Mouse (Mus musculus) cortical plate, adult 2 months (tissue): ENCODE measurements around the gene Mfsd12. TPM values are rescaled to one million over a fixed set of nuclear protein-coding genes. Genes with fewer than 3 reads are reported as not detected.
A peak's percentile ranks its signal among the peaks of the same experiment; 100 is the strongest.

Experiments used
- H3K27ac ChIP-seq: fragments of 200-500 bp; 2 replicates; pipeline ENCODE4 v1.5.1; 2012; ENCODE audit warnings: low read length, control low read depth, inconsistent platforms; ENCODE audit not compliant: insufficient read depth
- H3K4me1 ChIP-seq: fragments of 200-500 bp; 2 replicates; pipeline ENCODE4 v1.6.1; 2011; ENCODE audit warnings: low read length; ENCODE audit not compliant: control insufficient read depth, insufficient read depth
- H3K4me3 ChIP-seq: fragments of 200-500 bp; 2 replicates; pipeline ENCODE4 v1.5.1; 2011; ENCODE audit warnings: mild to moderate bottlenecking, low read length, control low read depth; ENCODE audit not compliant: insufficient read depth
- CTCF ChIP-seq: fragments of 200-500 bp; IDR thresholded peaks from 2 replicates; pipeline ENCODE4 v1.5.1; 2011; ENCODE audit warnings: mild to moderate bottlenecking, control low read depth, low read length; ENCODE audit not compliant: insufficient read depth; ENCODE audit errors: extremely low read depth
- POLR2A ChIP-seq: fragments of 200-500 bp; IDR thresholded peaks from 2 replicates; pipeline ENCODE4 v1.6.1; 2011; ENCODE audit warnings: mild to moderate bottlenecking, low read length, control low read depth; ENCODE audit not compliant: insufficient read depth; ENCODE audit errors: extremely low read depth
- polyA plus RNA-seq: library from polyadenylated mRNA; depleted of rRNA; stranded (reverse); fragments of >200 nt; gene quantifications from 2 replicates; pipeline ENCODE4 v1.2.3, GENCODE M21; 2012

Mfsd12 gene
- polyA plus RNA-seq, 1 experiment = 30.1 TPM

DNA sequence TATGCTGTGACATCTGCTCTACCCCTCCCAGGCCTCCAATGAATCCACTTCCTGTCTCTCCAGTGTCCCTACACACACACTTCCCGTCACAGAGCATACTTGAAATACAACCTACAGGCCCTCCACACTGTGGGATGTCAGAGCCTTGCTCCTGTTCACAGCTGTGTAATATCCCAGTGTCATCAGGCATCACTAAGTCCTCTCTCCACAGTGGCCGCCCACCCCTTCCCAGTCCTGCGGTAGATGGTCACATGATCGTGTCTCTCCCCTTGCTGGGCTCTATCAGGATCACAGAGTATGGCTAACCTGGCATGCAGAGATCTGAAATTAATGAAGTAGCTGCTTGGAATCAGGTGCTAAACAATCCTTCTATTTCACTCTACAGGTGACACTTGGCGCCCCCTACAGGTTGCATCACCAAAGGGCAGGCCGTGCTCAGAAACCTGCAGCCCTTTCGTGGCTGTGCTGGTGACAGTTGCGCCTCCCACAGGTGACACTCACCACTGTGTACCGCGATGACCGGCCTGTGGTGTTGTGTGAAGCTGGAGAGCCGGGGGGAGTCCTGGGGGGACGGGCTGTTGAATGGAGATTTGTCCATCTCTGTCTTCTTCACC, 48.4 kb downstream of the Mfsd12 start:
- Histone ChIP-seq H3K4me3 (no peak overlapping the region), H3K27ac (no peak overlapping the region), H3K4me1 (peaks cover 7% of the 10 kb centered on the region)
- TF ChIP-seq CTCF (peak; percentile 63), POLR2A (no peak)

DNA sequence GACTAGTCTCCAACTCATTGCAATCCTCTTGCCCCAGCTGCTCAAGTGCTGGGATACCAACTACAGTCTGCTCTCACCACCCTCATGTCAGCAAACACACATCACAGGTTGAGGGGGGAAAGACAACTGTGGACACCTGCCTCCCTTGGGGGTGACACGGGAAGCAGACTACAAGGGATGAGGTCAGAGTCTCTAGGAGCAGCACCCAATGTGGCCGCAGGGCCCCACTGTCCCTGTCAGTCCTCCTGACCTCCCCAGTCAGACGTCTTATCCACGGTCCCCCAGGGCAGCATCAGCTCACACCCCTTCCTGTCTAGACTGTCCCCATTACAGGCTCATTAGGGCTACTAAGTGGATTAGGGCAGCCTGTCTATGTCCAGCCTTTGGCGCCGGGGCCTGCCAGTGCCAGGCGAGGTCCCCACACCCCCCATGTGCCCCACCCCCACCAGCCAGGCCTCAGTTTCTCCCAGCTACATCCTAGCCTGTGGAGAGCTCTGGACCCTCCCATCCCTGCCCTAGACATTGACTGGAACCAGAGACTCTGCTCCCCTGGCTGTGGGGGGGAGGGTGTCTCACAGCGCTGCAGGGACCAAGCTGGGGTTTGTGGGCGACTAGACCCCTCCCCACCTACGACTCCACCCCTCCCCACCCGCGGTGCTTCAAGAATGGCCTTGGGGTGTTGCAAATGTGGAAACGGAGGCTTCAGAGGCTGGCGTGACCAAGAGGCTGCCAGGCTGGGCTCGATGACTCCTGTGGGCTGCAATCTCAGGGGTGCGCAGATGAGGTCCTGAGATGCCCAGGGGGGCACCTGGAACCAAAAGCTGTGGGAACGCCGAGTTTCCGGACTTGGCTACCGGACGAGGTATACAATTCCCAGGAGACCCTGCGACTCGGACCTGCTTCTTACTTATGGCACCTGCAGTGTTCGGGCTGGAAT, 49.5 kb downstream of the Mfsd12 start:
- H3K27ac ChIP-seq = no peak overlapping the region
- no peak overlapping the region for H3K4me3 ChIP-seq
- TF ChIP-seq CTCF = no peak
- TF ChIP-seq POLR2A = no peak
- peaks cover 12% of the 10 kb centered on the region for H3K4me1 ChIP-seq

GRCm38 (mm10) chr10:81407539-81408423, 50.5 kb downstream of the Mfsd12 start:
- TF ChIP-seq POLR2A (no peak), CTCF (no peak)
- H3K4me1 ChIP-seq = peaks cover 14% of the 10 kb centered on the region
- no peak overlapping the region for H3K4me3 ChIP-seq
- peak overlapping the region; percentile 34; the same call in 1 of the 2 replicates for H3K27ac ChIP-seq

DNA sequence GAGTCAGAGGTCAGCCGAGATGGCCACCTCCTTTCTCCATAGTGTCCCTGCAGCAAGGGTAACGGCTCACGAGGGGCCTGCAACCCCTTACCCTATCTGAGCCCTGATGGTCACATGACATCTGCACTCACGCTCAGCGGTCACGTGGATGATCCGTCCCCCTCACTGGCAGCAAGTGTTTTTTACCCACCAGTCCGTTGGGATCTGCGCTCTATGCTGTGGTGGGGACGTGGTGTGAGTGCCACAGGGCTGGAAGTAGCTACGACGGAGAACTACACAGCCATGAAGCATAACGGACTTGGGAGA, 51.1 kb downstream of the Mfsd12 start:
- TF ChIP-seq CTCF (no peak), POLR2A (no peak)
- Histone ChIP-seq H3K4me1 (peaks cover 14% of the 10 kb centered on the region), H3K4me3 (no peak overlapping the region), H3K27ac (peak overlapping the region; percentile 34; the same call in 1 of the 2 replicates)

DNA sequence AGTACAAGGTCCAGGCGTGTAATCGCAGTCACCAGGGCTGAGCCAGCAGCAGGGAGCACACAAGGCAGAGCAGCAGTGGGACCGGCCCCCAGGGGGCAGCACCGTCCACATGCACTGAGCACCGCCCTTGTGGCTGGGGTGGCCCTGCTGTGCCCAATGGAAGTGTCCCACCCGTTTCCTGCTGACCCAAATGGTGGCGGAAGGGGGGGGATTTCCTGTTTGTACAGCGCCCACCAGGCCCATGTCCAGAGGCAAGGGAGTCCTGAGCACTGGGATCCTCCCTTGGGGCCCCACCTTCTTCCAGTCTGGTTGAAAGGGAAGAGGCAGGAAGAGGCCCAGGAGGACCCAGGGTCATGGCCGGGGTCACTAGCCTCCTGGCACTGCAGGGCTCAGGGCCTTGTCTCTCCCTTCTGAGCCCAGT, 51.6 kb downstream of the Mfsd12 start:
- TF ChIP-seq CTCF (peak; percentile 65), POLR2A (no peak)
- Histone ChIP-seq H3K4me1 (peaks cover 17% of the 10 kb centered on the region), H3K4me3 (no peak overlapping the region), H3K27ac (0 out of 2 replicates have a peak overlapping the region, but pooled peaks have one; percentile 34)

DNA sequence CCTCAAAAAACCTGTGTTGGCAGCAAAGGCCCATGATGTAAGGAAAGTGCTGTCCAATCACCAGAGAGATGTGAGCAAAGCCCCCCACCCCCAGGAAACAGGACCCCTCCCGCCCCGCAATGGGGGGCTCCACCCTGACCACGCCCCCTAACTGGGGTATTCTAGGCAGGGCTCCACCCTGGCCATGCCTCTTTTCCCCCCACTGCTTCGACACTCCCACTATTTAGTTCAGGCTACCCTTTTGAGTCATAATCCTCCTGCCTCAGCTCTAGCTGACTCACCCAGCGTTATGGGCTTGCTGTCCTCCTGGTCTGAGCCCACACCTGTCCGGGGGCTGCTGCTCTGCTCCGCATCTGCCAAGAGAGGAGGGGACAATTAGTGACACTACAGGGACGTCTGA, 52.0 kb downstream of the Mfsd12 start:
- no peak for TF ChIP-seq CTCF
- TF ChIP-seq POLR2A = no peak
- H3K27ac ChIP-seq = no peak overlapping the region
- H3K4me1 ChIP-seq = peaks cover 20% of the 10 kb centered on the region
- no peak overlapping the region for H3K4me3 ChIP-seq

GRCm38 (mm10) chr10:81410350-81410749, 53.1 kb downstream of the Mfsd12 start:
- TF ChIP-seq CTCF (no peak), POLR2A (no peak)
- no peak overlapping the region for H3K4me3 ChIP-seq
- peak overlapping the region; percentile 45 for H3K27ac ChIP-seq
- peaks cover 24% of the 10 kb centered on the region for H3K4me1 ChIP-seq

GRCm38 (mm10) chr10:81410981-81411380, 53.7 kb downstream of the Mfsd12 start:
- no peak for TF ChIP-seq CTCF
- TF ChIP-seq POLR2A = no peak
- H3K27ac ChIP-seq = peak overlapping the region; percentile 45
- peaks cover 28% of the 10 kb centered on the region for H3K4me1 ChIP-seq
- no peak overlapping the region for H3K4me3 ChIP-seq
